Mouse (Mus musculus) T-helper 2 cell (primary cell): Measurements from ENCODE around the gene Bpifb4.

Experiments used
- in situ Hi-C: fragments of 300-600 bp; cut with MboI, MseI; formaldehyde crosslinking; loops from one replicate; pipeline ENCODE4 v1.15.1; 2025; ENCODE audit warnings: high pct_unique_total_duplicates

Gene Bpifb4

GRCm38 (mm10) chr2:153937843-153938242 lies at the start of gene Bpifb4:
Gene Bpifb4, plus strand, starts transcription at chr2:153938212.
- in situ Hi-C loops = loop anchor here (10.0 kb wide), 1 partner anchor 263 kb away; no protein-coding TSS in a partner anchor

DNA sequence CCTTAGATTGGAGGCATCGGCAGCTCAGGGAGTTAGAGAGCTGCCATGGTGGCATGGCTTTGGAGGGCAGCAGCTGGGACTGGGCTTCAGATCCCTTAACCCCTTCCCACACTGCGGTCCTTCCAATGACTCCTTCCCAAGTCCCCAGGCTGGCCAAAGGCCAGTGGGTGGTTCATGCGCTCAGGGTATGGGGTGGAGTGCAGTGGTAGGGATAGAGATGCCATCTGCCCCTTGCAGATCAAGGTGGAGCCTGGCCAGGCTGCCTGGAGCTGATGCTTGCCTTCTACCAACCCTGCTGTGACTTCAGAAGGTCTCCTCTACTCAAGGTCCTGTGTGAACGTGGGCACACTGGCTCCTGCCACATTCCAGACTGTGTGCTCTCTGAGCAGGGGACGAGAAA lies 38.9 kb upstream of the Bpifb4 start:
- in situ Hi-C loops = no loop called here

DNA sequence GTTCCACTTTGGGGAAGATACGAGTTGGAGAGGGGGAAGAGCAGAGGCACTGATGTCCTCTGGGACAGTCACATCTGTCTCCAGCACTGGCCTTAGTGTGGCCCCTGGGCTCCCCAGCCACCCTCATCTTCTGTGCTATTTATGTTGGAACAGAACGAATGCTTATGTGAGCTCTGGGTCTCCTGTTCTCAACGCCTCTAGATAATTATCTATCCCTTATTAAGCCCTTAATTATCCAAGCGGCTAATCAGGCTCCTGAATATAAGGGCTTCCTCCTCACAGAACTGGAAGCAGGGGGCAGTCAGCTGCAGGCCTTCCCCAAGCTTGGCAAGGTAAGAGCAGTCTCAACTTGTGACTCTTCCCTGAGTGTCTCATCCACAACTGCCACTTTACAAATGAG lies 37.9 kb upstream of the Bpifb4 start, which contains the start of gene Bpifb6:
Bpifb6 (plus strand) TSS at position 301 of the 400 bp plus-strand sequence.
- in situ Hi-C loops = no loop called here

DNA sequence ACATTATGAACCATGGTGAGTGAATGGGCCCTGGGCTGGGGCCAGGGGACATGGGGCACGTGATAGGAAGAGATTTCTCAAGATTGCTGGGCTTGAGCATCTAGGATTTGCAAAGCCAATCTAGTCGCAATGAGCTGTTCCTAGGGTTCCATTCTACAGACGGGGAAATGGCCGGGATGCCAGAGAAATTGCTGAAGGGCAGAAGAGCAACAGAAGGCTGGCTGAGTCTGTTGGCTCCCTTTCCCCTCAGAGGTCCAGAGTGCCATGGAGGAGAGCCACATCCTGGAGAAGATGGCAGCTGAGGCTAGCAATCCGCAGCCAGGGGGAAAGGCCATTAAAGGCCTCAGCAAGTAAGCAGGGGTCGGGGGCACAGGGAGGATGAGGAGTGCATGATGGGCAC lies 35.3 kb upstream of the Bpifb4 start:
- in situ Hi-C loops = no loop called here

DNA sequence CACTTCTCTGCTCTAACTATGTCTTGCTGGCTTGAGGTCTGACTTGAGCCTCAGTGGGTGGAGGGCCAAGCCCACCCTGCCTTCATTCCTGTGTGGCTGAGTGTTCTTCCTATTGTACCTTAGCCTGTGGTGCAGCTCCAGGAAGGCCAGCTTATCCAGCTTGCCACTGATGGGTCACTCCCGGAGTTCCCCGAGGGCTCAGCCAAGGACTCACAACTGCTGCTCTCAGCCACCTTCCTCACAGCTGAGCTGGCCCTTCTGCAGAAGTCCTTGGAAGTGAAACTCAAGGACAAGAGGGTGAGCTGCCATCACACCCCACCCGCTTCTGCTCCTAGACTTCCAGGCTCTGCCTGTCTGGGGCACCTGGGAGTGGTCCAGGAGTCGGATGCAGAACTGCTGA lies 31.4 kb upstream of the Bpifb4 start:
- in situ Hi-C loops = no loop called here

GRCm38 (mm10) chr2:153914151-153914550 lies 23.9 kb upstream of the Bpifb4 start:
- in situ Hi-C loops = no loop called here

DNA sequence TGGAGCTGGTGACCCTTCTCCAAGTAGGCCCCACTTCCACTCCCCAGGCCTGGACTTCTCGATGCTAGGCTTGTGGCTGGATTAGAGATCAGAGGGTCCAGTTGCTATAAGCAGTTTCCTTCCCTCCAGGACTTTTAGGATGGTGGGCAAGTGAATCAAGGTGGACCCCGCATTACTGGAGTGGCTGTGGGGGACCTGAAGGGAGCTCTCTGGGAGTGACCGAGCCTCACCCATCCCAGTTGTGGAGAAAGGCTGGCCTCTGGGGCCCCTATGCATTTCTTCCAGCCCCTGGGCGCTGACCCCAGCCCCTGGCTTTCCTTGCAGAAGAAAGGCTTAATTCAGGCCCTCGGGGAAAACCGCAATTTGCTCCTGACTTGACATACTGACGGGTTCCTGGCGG lies 20.1 kb upstream of the Bpifb4 start, which contains the start of gene Bpifb3:
Bpifb3 (plus strand) TSS at position 301 of the 400 bp plus-strand sequence.
- in situ Hi-C loops = no loop called here

- in situ Hi-C loops = no loop called here
Observed at GRCm38 (mm10) chr2:153921246-153921645, 16.8 kb upstream of the Bpifb4 start.

DNA sequence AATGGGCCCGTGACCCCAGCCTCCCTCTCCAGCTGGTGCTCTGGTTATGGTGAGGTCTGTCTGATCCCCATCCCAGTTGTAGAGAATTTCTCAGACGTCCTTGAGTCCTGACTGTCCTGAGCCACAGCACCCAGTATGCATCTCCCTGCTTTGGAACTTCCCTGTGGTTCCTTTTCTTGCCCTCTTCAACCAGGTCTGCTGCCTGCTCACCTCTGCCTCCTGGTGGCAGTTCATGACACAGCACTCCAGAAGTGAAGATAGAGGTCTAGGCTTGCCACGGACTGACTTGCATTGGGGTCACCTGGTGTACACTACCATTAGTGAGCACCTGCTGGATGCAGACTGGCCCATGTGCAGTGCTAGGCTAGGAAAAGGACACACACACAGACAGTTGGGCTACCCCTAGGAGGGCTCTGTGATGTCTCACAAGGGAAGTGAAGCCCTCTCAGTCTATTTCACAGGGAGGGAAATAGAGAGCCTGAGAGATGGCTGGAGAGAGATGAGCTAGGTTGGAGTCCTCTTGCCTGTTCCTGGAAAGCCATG lies 8.1 kb upstream of the Bpifb4 start:
- in situ Hi-C loops = loop anchor here (10.0 kb wide), 1 partner anchor 255 kb away; no protein-coding TSS in a partner anchor

GRCm38 (mm10) chr2:153931125-153931524 lies 6.9 kb upstream of the Bpifb4 start:
- in situ Hi-C loops = loop anchor here (10.0 kb wide), 1 partner anchor 256 kb away; no protein-coding TSS in a partner anchor

DNA sequence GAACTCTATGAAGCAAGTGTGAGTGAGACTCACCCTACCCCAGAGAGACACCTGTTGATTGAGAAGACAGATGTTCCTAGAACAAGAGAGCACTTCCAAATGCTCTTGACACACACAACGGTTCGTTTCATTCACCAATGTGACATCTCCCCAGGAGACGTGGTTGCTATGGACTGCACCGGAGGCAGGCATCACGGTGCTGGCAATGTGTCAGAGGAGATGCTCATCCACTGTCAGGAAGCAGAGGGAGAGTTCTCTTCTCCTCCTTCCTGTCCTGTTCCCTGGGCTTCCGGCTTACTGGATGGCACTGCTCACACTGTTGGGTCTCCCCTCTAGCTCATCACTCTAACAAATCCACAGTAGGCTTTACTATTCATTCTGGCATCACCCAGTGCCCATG lies 4.7 kb upstream of the Bpifb4 start:
- in situ Hi-C loops = loop anchor here (10.0 kb wide), 1 partner anchor 259 kb away; no protein-coding TSS in a partner anchor

DNA sequence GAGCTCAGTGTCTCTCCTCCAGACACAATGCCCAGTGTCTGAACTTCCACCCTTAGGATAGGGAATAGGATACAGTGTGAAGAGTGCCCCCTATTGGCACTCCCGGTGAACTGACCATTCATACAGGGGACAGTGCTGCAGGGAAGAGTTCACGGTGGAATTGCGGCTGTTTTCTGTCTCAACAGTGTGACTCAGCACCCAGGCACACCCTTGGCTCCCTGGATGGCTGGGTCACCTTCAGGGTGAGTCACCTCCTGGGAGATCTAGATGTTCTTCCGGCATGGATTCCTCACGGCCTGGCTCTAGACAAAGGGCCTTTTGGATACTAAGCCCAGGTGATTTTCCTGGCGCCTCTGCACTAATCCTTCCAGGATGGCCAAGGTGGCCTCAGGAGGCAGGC lies 2.7 kb upstream of the Bpifb4 start:
- in situ Hi-C loops = loop anchor here (10.0 kb wide), 1 partner anchor 261 kb away; no protein-coding TSS in a partner anchor

DNA sequence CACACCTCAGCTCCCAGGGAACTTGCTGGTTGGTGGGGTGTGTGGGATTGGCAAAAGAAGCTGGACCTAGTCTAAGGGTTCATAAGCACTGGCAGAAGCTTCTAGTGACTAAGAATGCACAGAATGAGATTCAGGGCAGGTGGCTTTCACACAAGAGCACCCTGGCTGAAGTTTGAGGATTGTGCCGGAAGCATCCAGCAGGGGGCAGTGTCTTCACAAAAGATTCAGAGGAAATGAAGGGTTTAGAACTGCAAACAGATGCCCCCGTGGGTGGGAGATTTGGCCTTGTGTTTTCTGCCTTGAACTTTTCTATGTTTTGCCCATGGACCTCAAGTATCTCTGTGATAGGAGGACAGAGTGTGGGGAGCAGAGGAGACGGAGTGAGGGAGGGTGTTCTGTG lies 5.5 kb downstream of the Bpifb4 start:
- in situ Hi-C loops = no loop called here

GRCm38 (mm10) chr2:153944567-153944966 lies 6.6 kb downstream of the Bpifb4 start:
- in situ Hi-C loops = no loop called here

DNA sequence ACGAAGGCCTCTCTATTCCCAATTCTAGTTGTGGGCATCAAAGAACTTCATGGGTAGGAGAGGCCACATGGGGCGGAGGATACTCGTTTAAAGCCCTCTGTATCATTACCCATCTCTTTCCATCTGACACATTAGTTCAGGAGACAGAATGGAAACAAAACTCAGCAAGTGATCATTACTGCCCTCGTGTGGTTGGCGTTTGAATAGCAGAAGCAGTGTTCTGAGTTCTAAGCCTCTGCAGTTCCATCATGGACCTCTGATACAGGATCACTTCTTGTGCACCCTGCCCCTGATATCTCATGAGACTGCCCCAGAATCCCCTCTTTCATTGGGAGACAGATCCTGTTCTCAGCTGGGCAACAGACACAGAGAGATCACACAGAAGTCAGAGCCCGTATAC lies 14.9 kb downstream of the Bpifb4 start:
- in situ Hi-C loops = no loop called here

- in situ Hi-C loops = no loop called here
Observed at GRCm38 (mm10) chr2:153953836-153954235, 15.8 kb downstream of the Bpifb4 start.

- in situ Hi-C loops = no loop called here
Observed at GRCm38 (mm10) chr2:153962821-153963331, 24.9 kb downstream of the Bpifb4 start.

DNA sequence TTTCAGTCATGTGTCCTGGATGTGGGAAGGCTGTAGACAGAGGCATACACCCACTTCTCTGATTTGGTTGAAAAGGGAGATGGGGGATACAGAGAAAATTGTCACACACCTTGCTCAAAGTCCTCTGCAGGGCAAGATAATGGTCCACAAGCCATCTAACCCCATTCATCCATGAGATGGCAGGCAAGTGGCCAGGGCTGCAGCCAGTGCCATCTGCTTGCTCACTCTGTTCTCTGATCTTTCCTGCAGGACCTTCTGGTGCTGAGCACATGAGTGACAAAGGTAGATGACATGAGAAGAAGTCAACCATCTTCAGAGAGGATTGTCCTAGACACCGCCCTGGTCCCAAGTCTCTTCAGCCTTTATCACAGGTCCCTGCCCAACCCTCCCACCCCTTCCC lies 25.3 kb downstream of the Bpifb4 start:
- in situ Hi-C loops = no loop called here

DNA sequence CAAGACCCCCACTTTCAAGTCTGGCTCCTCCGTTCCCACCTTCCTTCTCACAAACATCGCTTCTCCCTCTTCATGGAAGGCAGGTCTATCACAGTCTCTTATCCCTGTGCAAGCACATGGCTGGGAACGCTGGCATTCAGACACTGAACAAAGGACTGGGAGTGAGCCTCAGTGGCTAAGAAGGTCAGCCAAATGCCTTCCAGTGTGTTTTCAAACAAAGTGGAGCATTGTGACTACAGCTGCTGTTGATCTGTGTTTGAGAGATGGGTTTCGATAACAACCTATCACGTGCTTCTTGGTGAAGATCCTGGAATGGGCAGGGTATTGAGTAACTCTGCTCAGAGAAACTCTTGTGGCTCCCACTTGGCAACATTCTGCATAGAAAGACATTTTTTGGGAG lies 32.2 kb downstream of the Bpifb4 start:
- in situ Hi-C loops = no loop called here

DNA sequence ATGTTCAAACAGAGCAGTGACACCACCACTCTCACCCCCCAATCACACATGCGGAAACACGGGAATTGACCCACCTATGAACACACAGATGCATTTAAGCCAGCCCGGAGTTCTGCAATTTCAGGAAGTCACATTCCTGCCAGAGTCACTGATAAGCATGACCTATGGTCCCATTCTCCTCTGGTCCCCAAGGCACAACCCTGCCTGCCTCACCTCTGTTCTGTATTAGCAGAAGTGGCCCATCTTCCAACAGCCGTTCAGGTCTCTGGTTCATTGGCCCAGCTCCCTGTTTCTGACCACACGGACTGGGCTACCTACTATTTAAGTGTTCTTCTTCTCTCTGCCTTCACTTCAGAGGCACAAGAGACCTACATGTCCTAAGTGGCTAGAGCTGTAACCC lies 36.6 kb downstream of the Bpifb4 start, which contains the start of gene Bpifa6:
Bpifa6 (plus strand) TSS at position 364 of the 400 bp plus-strand sequence.
- in situ Hi-C loops = no loop called here

GRCm38 (mm10) chr2:153995770-153996169 lies 57.8 kb downstream of the Bpifb4 start:
- in situ Hi-C loops = no loop called here

GRCm38 (mm10) chr2:154000501-154000900 lies 62.5 kb downstream of the Bpifb4 start:
- in situ Hi-C loops = no loop called here

- in situ Hi-C loops = no loop called here
Observed at GRCm38 (mm10) chr2:154001056-154001455, 63.0 kb downstream of the Bpifb4 start.
